Mouse (Mus musculus) spleen, postnatal 10 days (tissue): ENCODE data around the gene Adarb1.

ENCODE experiments used
- DNase-seq, 2 experiments: peaks; one replicate each; pipeline ENCODE4 v3.0.0; 2021 to 2022; ENCODE audit warnings: low spot score in 2 of 2

Adarb1 gene

GRCm38 (mm10) chr10:77418138-77418537 lies at the start of gene Adarb1:
Gene Adarb1 (minus strand): TSS chr10:77418270.
- peak; percentile 64 to 87 for DNase-seq

- no peak for DNase-seq
These were observed 49.3 kb upstream of the Adarb1 start for GRCm38 (mm10) chr10:77467407-77467806.

GRCm38 (mm10) chr10:77465902-77466301 lies 47.8 kb upstream of the Adarb1 start:
- no peak for DNase-seq

GRCm38 (mm10) chr10:77464181-77464936 lies 46.3 kb upstream of the Adarb1 start:
- peak in 1 of 2 experiments; percentile 42 for DNase-seq

GRCm38 (mm10) chr10:77461161-77461560 lies 43.1 kb upstream of the Adarb1 start:
- DNase-seq, result no peak

GRCm38 (mm10) chr10:77457701-77458100 lies 39.6 kb upstream of the Adarb1 start:
- DNase-seq, result no peak

GRCm38 (mm10) chr10:77456507-77456906 lies 38.4 kb upstream of the Adarb1 start:
- DNase-seq, result no peak

GRCm38 (mm10) chr10:77455251-77456010 lies 37.4 kb upstream of the Adarb1 start:
- DNase-seq, result no peak

- no peak for DNase-seq
These were observed 36.7 kb upstream of the Adarb1 start for GRCm38 (mm10) chr10:77454795-77455194.

- no peak for DNase-seq
These were observed 33.8 kb upstream of the Adarb1 start for GRCm38 (mm10) chr10:77451822-77452221.

- no peak for DNase-seq
These were observed 32.0 kb upstream of the Adarb1 start for GRCm38 (mm10) chr10:77450159-77450464.

- no peak for DNase-seq
These were observed 31.5 kb upstream of the Adarb1 start for GRCm38 (mm10) chr10:77449315-77450158.

- no peak for DNase-seq
These were observed 30.7 kb upstream of the Adarb1 start for GRCm38 (mm10) chr10:77448698-77449247.

GRCm38 (mm10) chr10:77448209-77448608 lies 30.1 kb upstream of the Adarb1 start:
- no peak for DNase-seq

- DNase-seq, result no peak
These were observed 29.7 kb upstream of the Adarb1 start for GRCm38 (mm10) chr10:77447755-77448154.

GRCm38 (mm10) chr10:77442250-77442649 lies 24.2 kb upstream of the Adarb1 start:
- no peak for DNase-seq

GRCm38 (mm10) chr10:77441812-77442211 lies 23.7 kb upstream of the Adarb1 start:
- no peak for DNase-seq

- DNase-seq, result no peak
These were observed 23.0 kb upstream of the Adarb1 start for GRCm38 (mm10) chr10:77440841-77441755.

GRCm38 (mm10) chr10:77440286-77440685 lies 22.2 kb upstream of the Adarb1 start:
- DNase-seq, result no peak

- no peak for DNase-seq
These were observed 21.0 kb upstream of the Adarb1 start for GRCm38 (mm10) chr10:77439026-77439425.

- DNase-seq, result no peak
These were observed 20.0 kb upstream of the Adarb1 start for GRCm38 (mm10) chr10:77438021-77438420.
